Mouse (Mus musculus) liver, postnatal 0 days (tissue): ENCODE results near the gene 1700003E16Rik. TPM values are rescaled to one million over a fixed set of nuclear protein-coding genes. Genes with fewer than 3 reads are reported as not detected.

ENCODE experiments used
- ATAC-seq: fragments of 200-750 bp; cut with Nextera tagmentation; 2 replicates; pipeline ENCODE4 v1.8.0; 2017; ENCODE audit warnings: mild to moderate bottlenecking, moderate library complexity
- DNase-seq: peaks from one replicate; pipeline ENCODE4 v3.0.0-alpha.2; 2016
- H3K27ac ChIP-seq: fragments of 300-500 bp; sonication (generic); 2 replicates; pipeline ENCODE4 v1.5.1; 2014; ENCODE audit warnings: antibody characterized with exemption, moderate library complexity, mild to moderate bottlenecking, low read depth
- H3K27me3 ChIP-seq: fragments of 300-500 bp; sonication (generic); 2 replicates; pipeline ENCODE4 v1.6.1; 2014; ENCODE audit warnings: low read length, control low read depth, mixed read lengths; ENCODE audit not compliant: insufficient read depth
- H3K36me3 ChIP-seq: fragments of 300-500 bp; sonication (generic); replicated peaks from 2 replicates; pipeline ENCODE4 v1.6.1; 2014; ENCODE audit warnings: mild to moderate bottlenecking, control low read depth, low read length, moderate library complexity, mixed read lengths; ENCODE audit not compliant: insufficient read depth
- H3K4me1 ChIP-seq: fragments of 300-500 bp; sonication (generic); 2 replicates; pipeline ENCODE4 v1.6.1; 2014; ENCODE audit warnings: antibody characterized with exemption, mild to moderate bottlenecking, control low read depth; ENCODE audit not compliant: insufficient read depth
- H3K4me2 ChIP-seq: fragments of 300-500 bp; sonication (generic); 2 replicates; pipeline ENCODE4 v1.6.1; 2014; ENCODE audit warnings: low read depth, mild to moderate bottlenecking, low read length, moderate library complexity, mixed read lengths
- H3K4me3 ChIP-seq: fragments of 300-500 bp; sonication (generic); 2 replicates; pipeline ENCODE4 v1.5.1; 2014; ENCODE audit warnings: low read depth, low read length
- H3K9ac ChIP-seq: fragments of 300-500 bp; sonication (generic); replicated peaks from 2 replicates; pipeline ENCODE4 v1.6.1; 2014; ENCODE audit warnings: mild to moderate bottlenecking, moderate library complexity
- H3K9me3 ChIP-seq: fragments of 300-500 bp; sonication (generic); 2 replicates; pipeline ENCODE4 v1.6.1; 2016; ENCODE audit warnings: mild to moderate bottlenecking, control low read depth, low read length, mixed read lengths
- CTCF ChIP-seq: sonication (generic); IDR thresholded peaks from 2 replicates; pipeline ENCODE4 v1.5.1; 2016; ENCODE audit warnings: antibody characterized with exemption, low read depth
- EP300 ChIP-seq: IDR thresholded peaks from 2 replicates; pipeline ENCODE4 v1.6.1; 2016; ENCODE audit warnings: antibody characterized with exemption, low read depth, mild to moderate bottlenecking
- WGBS: fragments of 180-500 bp; shearing (Covaris S2); extraction: QIAGEN DNeasy Blood & Tissue Kit; methylation state at CpG from one replicate; pipeline ENCODE4 v1.1.7; 2014; ENCODE audit not compliant: insufficient replicate concordance; 5-methylcytosine and 5-hydroxymethylcytosine counted together
- polyA plus RNA-seq: library from polyadenylated mRNA; unstranded; fragments of >200 nt; fragmentation: Nextera tagmentation; extraction: Ambion mirVana; gene quantifications from 2 replicates; pipeline ENCODE4 v1.2.1, GENCODE M21; 2015

1700003E16Rik gene
- polyA plus RNA-seq, 1 experiment from 2014 or later = 0.25 TPM

GRCm38 (mm10) chr6:83206321-83206720 lies 50.1 kb downstream of the 1700003E16Rik start:
- Histone ChIP-seq H3K4me1 (no peaks in the 10 kb centered on the region), H3K27ac (no peak overlapping the region), H3K4me2 (no peak overlapping the region), H3K9me3 (no peaks in the 10 kb centered on the region), H3K9ac (no peak overlapping the region), H3K36me3 (no peaks in the 10 kb centered on the region), H3K27me3 (no peaks in the 10 kb centered on the region), H3K4me3 (no peak overlapping the region)
- ATAC-seq (no peak), DNase-seq (no peak)
- TF ChIP-seq EP300 (no peak), CTCF (no peak)
- WGBS = 81% methylated on average over 11 of the region's 11 CpGs

- TF ChIP-seq EP300 = no peak
- Histone ChIP-seq H3K36me3 (no peaks in the 10 kb centered on the region), H3K9me3 (no peaks in the 10 kb centered on the region), H3K27ac (no peak overlapping the region), H3K27me3 (no peaks in the 10 kb centered on the region), H3K4me2 (no peak overlapping the region), H3K9ac (no peak overlapping the region), H3K4me3 (no peak overlapping the region), H3K4me1 (no peaks in the 10 kb centered on the region)
- no peak for ATAC-seq
- 55% methylated on average over 9 of the region's 9 CpGs for WGBS
- no peak for DNase-seq
Observed at GRCm38 (mm10) chr6:83207361-83208049, 51.3 kb downstream of the 1700003E16Rik start.

- 89% methylated on average over 2 of the region's 2 CpGs for WGBS
- Histone ChIP-seq H3K9ac (no peak overlapping the region), H3K4me3 (no peak overlapping the region), H3K9me3 (no peaks in the 10 kb centered on the region), H3K27ac (no peak overlapping the region), H3K4me2 (no peak overlapping the region), H3K27me3 (no peaks in the 10 kb centered on the region), H3K4me1 (no peaks in the 10 kb centered on the region), H3K36me3 (no peaks in the 10 kb centered on the region)
- ATAC-seq (no peak), DNase-seq (no peak)
- TF ChIP-seq CTCF = no peak
- TF ChIP-seq EP300 = no peak
Observed at GRCm38 (mm10) chr6:83208050-83208400, 51.8 kb downstream of the 1700003E16Rik start.

GRCm38 (mm10) chr6:83210495-83210894 lies 54.3 kb downstream of the 1700003E16Rik start:
- H3K4me1 ChIP-seq = no peaks in the 10 kb centered on the region
- H3K36me3 ChIP-seq = no peaks in the 10 kb centered on the region
- H3K4me2 ChIP-seq = no peak overlapping the region
- H3K9me3 ChIP-seq = no peaks in the 10 kb centered on the region
- DNase-seq (no peak), ATAC-seq (no peak)
- TF ChIP-seq EP300 (no peak), CTCF (no peak)
- no peak overlapping the region for H3K9ac ChIP-seq
- H3K4me3 ChIP-seq = no peak overlapping the region
- no peak overlapping the region for H3K27ac ChIP-seq
- 51% methylated on average over 2 of the region's 2 CpGs for WGBS
- H3K27me3 ChIP-seq = no peaks in the 10 kb centered on the region

GRCm38 (mm10) chr6:83211526-83211925 lies 55.3 kb downstream of the 1700003E16Rik start:
- no peaks in the 10 kb centered on the region for H3K27me3 ChIP-seq
- H3K27ac ChIP-seq = no peak overlapping the region
- 54% methylated on average over 5 of the region's 5 CpGs for WGBS
- H3K9ac ChIP-seq = no peak overlapping the region
- no peaks in the 10 kb centered on the region for H3K36me3 ChIP-seq
- no peaks in the 10 kb centered on the region for H3K9me3 ChIP-seq
- ATAC-seq (no peak), DNase-seq (no peak)
- TF ChIP-seq CTCF (no peak), EP300 (no peak)
- no peak overlapping the region for H3K4me3 ChIP-seq
- no peak overlapping the region for H3K4me2 ChIP-seq
- no peaks in the 10 kb centered on the region for H3K4me1 ChIP-seq

Other genes starting within 250 kb of the 1700003E16Rik start
- 0.08 and 0.12 TPM in 2 replicates for gene Sema4f, start 216.6 kb upstream of the 1700003E16Rik start, polyA plus RNA-seq
- 3.8 and 4.3 TPM in 2 replicates for gene M1ap, start 209.5 kb upstream of the 1700003E16Rik start, polyA plus RNA-seq
- 11.3 and 11.8 TPM in 2 replicates for gene Dok1, start 122.9 kb upstream of the 1700003E16Rik start, polyA plus RNA-seq
- gene Loxl3, start 122.2 kb upstream of the 1700003E16Rik start, polyA plus RNA-seq = 1.2 and 1.7 TPM in 2 replicates
- 175 and 180 TPM in 2 replicates for gene Aup1, start 101.9 kb upstream of the 1700003E16Rik start, polyA plus RNA-seq
- 33.8 and 34.7 TPM in 2 replicates for gene Htra2, start 101.1 kb upstream of the 1700003E16Rik start, polyA plus RNA-seq
- 7.5 and 8.2 TPM in 2 replicates for gene Dqx1, start 98.6 kb upstream of the 1700003E16Rik start, polyA plus RNA-seq
- not detected in 2 replicates for gene Tlx2, start 86.1 kb upstream of the 1700003E16Rik start, polyA plus RNA-seq
- gene Pcgf1, start 78.5 kb upstream of the 1700003E16Rik start, polyA plus RNA-seq = 11.6 and 11.7 TPM in 2 replicates
- 0.40 and 0.51 TPM in 2 replicates for gene Lbx2, start 70.0 kb upstream of the 1700003E16Rik start, polyA plus RNA-seq
- 0.54 and 0.71 TPM in 2 replicates for gene Ccdc142, start 54.8 kb upstream of the 1700003E16Rik start, polyA plus RNA-seq
- 0.85 and 0.92 TPM in 2 replicates for gene Gm42688, start 54.8 kb upstream of the 1700003E16Rik start, polyA plus RNA-seq
- gene Mrpl53, start 47.4 kb upstream of the 1700003E16Rik start, polyA plus RNA-seq = 88.3 and 90.2 TPM in 2 replicates
- gene Mogs, start 40.9 kb upstream of the 1700003E16Rik start, polyA plus RNA-seq = 21.4 and 21.5 TPM in 2 replicates
- 21.0 and 22.0 TPM in 2 replicates for gene Wbp1, start 34.8 kb upstream of the 1700003E16Rik start, polyA plus RNA-seq
- gene Ino80b, start 31.0 kb upstream of the 1700003E16Rik start, polyA plus RNA-seq = 5.1 and 5.7 TPM in 2 replicates
- 7.0 and 7.1 TPM in 2 replicates for gene Rtkn, start 20.9 kb upstream of the 1700003E16Rik start, polyA plus RNA-seq
- 0.17 and 0.20 TPM in 2 replicates for gene Wdr54, start within 50 bp of the 1700003E16Rik start, polyA plus RNA-seq
- 13.2 and 14.7 TPM in 2 replicates for gene Dctn1, start 9.5 kb downstream of the 1700003E16Rik start, polyA plus RNA-seq
- 0.04 and 0.05 TPM in 2 replicates for gene Slc4a5, start 63.4 kb downstream of the 1700003E16Rik start, polyA plus RNA-seq
- gene Mthfd2, start 169.5 kb downstream of the 1700003E16Rik start, polyA plus RNA-seq = 16.6 and 20.9 TPM in 2 replicates
- 17.2 and 20.9 TPM in 2 replicates for gene Mob1a, start 169.6 kb downstream of the 1700003E16Rik start, polyA plus RNA-seq
- gene Bola3, start 192.7 kb downstream of the 1700003E16Rik start, polyA plus RNA-seq = 277 and 286 TPM in 2 replicates